Mouse (Mus musculus) G1E (cell line): ENCODE measurements around the gene Wrap73. TPM values are rescaled to one million over a fixed set of nuclear protein-coding genes. Genes with fewer than 3 reads are reported as not detected.

ENCODE experiments used
- ATAC-seq: 2 replicates; pipeline ENCODE4 v1.8.0; 2016; ENCODE audit warnings: mild to moderate bottlenecking; ENCODE audit not compliant: insufficient number of reproducible peaks, poor library complexity, low FRiP score, severe bottlenecking; ENCODE audit errors: extremely low read depth
- DNase-seq: peaks from one replicate; pipeline ENCODE4 v3.0.0; 2012; ENCODE audit warnings: low spot score
- H3K27me3 ChIP-seq: 2 replicates; pipeline ENCODE4 v1.6.1; 2012; ENCODE audit warnings: mild to moderate bottlenecking, low read length, inconsistent platforms; ENCODE audit not compliant: insufficient read depth
- H3K36me3 ChIP-seq: replicated peaks from 2 replicates; pipeline ENCODE3; 2012; ENCODE audit warnings: mild to moderate bottlenecking, inconsistent platforms
- H3K4me1 ChIP-seq: 2 replicates; pipeline ENCODE4 v1.6.1; 2012; ENCODE audit warnings: low read depth, low read length, inconsistent platforms, mixed read lengths; ENCODE audit not compliant: insufficient read depth
- H3K4me3 ChIP-seq: 2 replicates; pipeline ENCODE4 v1.5.1; 2012; ENCODE audit warnings: low read depth, mild to moderate bottlenecking, inconsistent platforms, low read length, moderate library complexity, mixed read lengths
- H3K9me3 ChIP-seq: replicated peaks from 2 replicates; pipeline ENCODE4 v1.6.1; 2012; ENCODE audit warnings: inconsistent platforms
- CTCF ChIP-seq: IDR thresholded peaks from 2 replicates; pipeline ENCODE4 v1.5.1; 2012; ENCODE audit warnings: low read depth, low read length, inconsistent platforms, mixed read lengths
- GATA1 ChIP-seq: IDR thresholded peaks from 2 replicates; pipeline ENCODE4 v1.6.1; 2012; ENCODE audit warnings: borderline replicate concordance, low read length, inconsistent platforms, mixed read lengths
- GATA2 ChIP-seq: IDR thresholded peaks from 2 replicates; pipeline ENCODE4 v1.6.1; 2012; ENCODE audit warnings: low read depth, low read length, inconsistent platforms, borderline replicate concordance
- POLR2AphosphoS5 ChIP-seq: IDR thresholded peaks from 2 replicates; pipeline ENCODE4 v1.6.1; 2012; ENCODE audit warnings: low read depth, low read length, inconsistent platforms; ENCODE audit not compliant: insufficient replicate concordance
- TAL1 ChIP-seq: conservative IDR thresholded peaks from 2 replicates; pipeline ENCODE4 v1.6.1; 2012; ENCODE audit warnings: low read depth, low read length, inconsistent platforms, mixed read lengths
- polyA plus RNA-seq: library from polyadenylated mRNA; stranded (reverse); fragments of >175 nt; gene quantifications from 2 replicates; pipeline ENCODE4 v1.2.3, GENCODE M21; 2012
- total RNA-seq, 2 experiments: library from RNA; stranded (forward) in 1 of 2; stranded (reverse) in 1 of 2; fragments of 200-1000 nt in 1 of 2; fragments of >200 nt in 1 of 2; fragmentation: Nextera tagmentation in 1 of 2; gene quantifications; 2 replicates each; pipeline ENCODE4 v1.2.3; 2014 to 2017

Wrap73 gene
- total and polyA plus RNA-seq, 3 experiments, result 6.9 to 21.5 (median 19.4) TPM

GRCm38 (mm10) chr4:154170506-154171150 is 28.5 kb downstream of the Wrap73 start, which contains the start of gene Megf6:
Megf6 (plus strand) TSS chr4:154170730.
- no peak for TF ChIP-seq POLR2AphosphoS5
- TF ChIP-seq GATA1, result no peak
- no peak for TF ChIP-seq GATA2
- TF ChIP-seq CTCF, result no peak
- no peak for TF ChIP-seq TAL1
- H3K4me3 ChIP-seq, result no peak within 1 kb of the TSS; the same call in 1 of the 2 replicates
- DNase-seq (no peak), ATAC-seq (no peak)
- no peaks in the 10 kb centered on the region for H3K27me3 ChIP-seq
- peaks cover 56% of the 10 kb centered on the region for H3K9me3 ChIP-seq
- no peaks in the 10 kb centered on the region for H3K4me1 ChIP-seq
- H3K36me3 ChIP-seq, result no peaks in the 10 kb centered on the region

DNA sequence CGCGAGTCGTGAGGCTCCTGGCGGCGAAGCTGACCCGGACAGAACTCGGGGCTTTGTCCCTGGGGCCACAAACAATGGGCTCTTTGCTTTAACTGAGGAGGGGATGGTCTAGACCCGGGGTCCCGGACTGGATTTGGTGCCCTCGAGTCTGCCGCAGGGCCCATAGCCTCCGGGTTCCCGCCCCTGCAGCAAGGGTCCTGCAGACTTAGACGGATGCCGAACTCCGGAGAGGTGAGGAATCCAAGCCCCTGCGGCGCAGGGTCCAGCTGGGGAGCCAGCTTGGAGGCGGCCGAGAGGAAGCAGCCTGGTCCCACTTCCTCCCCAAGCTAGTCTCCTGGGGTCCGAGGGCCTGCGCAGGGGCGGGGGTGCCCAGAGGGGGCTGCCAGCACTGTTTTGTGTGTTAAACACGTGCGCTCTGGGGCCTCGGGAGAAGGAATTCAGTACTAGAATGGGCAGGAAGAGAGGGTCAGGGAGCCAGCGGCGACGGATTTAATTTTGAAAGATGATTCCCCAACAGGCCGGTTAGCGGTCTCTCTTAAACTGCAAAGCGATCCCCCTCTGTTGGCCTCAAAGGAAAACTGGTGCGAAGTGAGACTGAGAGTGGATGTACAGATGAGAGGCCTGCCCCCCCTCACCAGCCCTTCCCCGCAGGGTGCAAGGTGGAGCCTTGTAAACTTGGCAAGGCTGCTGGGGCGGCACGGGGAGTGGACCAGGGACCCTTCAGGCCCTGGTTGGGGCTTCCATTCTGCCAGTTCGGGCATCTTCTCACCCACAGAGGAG is 29.2 kb downstream of the Wrap73 start:
- H3K9me3 ChIP-seq, result peaks cover 63% of the 10 kb centered on the region
- ATAC-seq (no peak), DNase-seq (no peak)
- no peak for TF ChIP-seq CTCF
- no peak for TF ChIP-seq GATA2
- no peak for TF ChIP-seq POLR2AphosphoS5
- no peak for TF ChIP-seq GATA1
- no peak for TF ChIP-seq TAL1
- no peaks in the 10 kb centered on the region for H3K36me3 ChIP-seq
- no peaks in the 10 kb centered on the region for H3K27me3 ChIP-seq
- H3K4me1 ChIP-seq, result no peaks in the 10 kb centered on the region
- H3K4me3 ChIP-seq, result no peak overlapping the region; the same call in 1 of the 2 replicates

DNA sequence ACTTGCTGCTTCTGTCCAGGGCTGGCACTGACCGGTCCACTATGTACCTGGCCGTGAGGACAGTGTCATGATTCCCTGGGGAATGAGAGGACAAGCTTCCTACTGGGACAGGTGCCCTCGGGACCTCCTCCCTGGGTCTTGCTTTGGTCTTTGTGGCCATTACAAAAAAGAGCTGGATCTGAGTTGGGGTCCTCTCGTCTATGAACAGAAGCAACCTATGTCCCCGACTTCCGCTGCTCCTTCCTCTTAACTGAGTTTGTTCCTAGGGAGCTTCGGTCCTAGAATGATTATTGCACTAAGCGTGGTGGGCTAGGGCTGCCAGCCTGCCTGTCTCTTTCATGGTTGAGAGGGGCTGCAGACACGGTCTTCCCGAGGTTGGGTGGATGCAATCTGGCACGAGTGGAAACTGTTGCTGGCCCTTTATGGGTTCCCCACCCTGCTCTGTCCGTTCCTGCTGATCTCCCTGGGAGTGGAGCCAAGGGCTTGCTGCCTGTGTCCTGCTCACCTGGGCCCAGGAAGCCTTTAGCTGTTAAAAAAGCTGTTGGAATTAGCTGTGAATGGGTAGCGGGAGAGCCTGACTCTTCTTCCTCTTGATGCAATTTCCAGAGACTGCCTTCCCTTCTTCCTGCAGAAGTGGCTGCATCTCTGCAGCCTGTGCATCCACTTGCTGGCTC is 29.9 kb downstream of the Wrap73 start:
- DNase-seq (no peak), ATAC-seq (no peak)
- no peak overlapping the region for H3K4me3 ChIP-seq
- H3K4me1 ChIP-seq, result no peaks in the 10 kb centered on the region
- no peaks in the 10 kb centered on the region for H3K27me3 ChIP-seq
- H3K36me3 ChIP-seq, result no peaks in the 10 kb centered on the region
- no peak for TF ChIP-seq GATA1
- TF ChIP-seq TAL1, result no peak
- TF ChIP-seq CTCF, result no peak
- no peak for TF ChIP-seq GATA2
- TF ChIP-seq POLR2AphosphoS5, result no peak
- peaks cover 71% of the 10 kb centered on the region for H3K9me3 ChIP-seq

DNA sequence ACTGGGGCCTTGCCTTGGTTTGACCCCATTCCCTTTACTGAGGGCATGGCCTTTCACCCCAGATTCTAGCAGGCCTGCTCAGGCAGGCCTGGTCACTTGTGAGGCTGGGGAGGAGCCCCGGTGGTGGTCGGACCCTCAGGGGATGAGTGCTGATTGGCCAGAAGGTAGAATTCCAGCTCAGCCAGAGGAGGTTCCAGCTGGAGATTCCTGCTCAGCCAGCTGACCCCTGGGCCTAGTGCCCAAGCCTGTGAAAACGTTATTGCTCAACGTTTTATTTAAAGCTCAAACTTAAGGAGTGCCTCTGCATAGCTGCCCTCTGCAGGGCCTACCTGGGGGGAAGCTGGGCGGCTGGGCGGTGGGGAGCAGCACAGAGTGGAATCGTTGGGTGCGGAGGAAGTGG is 35.1 kb downstream of the Wrap73 start:
- DNase-seq, result no peak
- no peaks in the 10 kb centered on the region for H3K36me3 ChIP-seq
- TF ChIP-seq TAL1 (no peak), GATA2 (no peak), POLR2AphosphoS5 (no peak), CTCF (no peak), GATA1 (no peak)
- no peak overlapping the region for H3K4me3 ChIP-seq
- peaks cover 76% of the 10 kb centered on the region for H3K9me3 ChIP-seq
- no peaks in the 10 kb centered on the region for H3K4me1 ChIP-seq
- no peak for ATAC-seq
- H3K27me3 ChIP-seq, result no peaks in the 10 kb centered on the region

GRCm38 (mm10) chr4:154181001-154181400 is 38.8 kb downstream of the Wrap73 start:
- Histone ChIP-seq H3K36me3 (no peaks in the 10 kb centered on the region), H3K4me1 (no peaks in the 10 kb centered on the region), H3K4me3 (no peak overlapping the region), H3K9me3 (peaks cover 82% of the 10 kb centered on the region), H3K27me3 (no peaks in the 10 kb centered on the region)
- DNase-seq, result no peak
- TF ChIP-seq CTCF, result no peak
- TF ChIP-seq GATA2, result no peak
- no peak for TF ChIP-seq POLR2AphosphoS5
- TF ChIP-seq TAL1, result no peak
- TF ChIP-seq GATA1, result no peak
- ATAC-seq, result no peak

- Histone ChIP-seq H3K27me3 (no peaks in the 10 kb centered on the region), H3K9me3 (peaks cover 80% of the 10 kb centered on the region), H3K4me3 (no peak overlapping the region), H3K36me3 (no peaks in the 10 kb centered on the region), H3K4me1 (no peaks in the 10 kb centered on the region)
- TF ChIP-seq GATA1 (no peak), GATA2 (no peak), CTCF (no peak), POLR2AphosphoS5 (no peak), TAL1 (no peak)
- DNase-seq (no peak), ATAC-seq (no peak)
Measured at GRCm38 (mm10) chr4:154183566-154183965, 41.4 kb downstream of the Wrap73 start.
